Mouse (Mus musculus) inflammation-experienced regulatory T-cells, adult 6 months (primary cell): ENCODE measurements around the gene Shisa9. TPM values are rescaled to one million over a fixed set of nuclear protein-coding genes. Genes with fewer than 3 reads are reported as not detected.

Source experiments
- polyA plus RNA-seq, 3 experiments: library from polyadenylated mRNA; unstranded; fragments of 100-300 nt; shearing (Covaris generic); gene quantifications; one replicate each; pipeline ENCODE4 v1.2.1; 2017

The Shisa9 gene
- polyA plus RNA-seq, 3 experiments from 2014 or later, result 0.19 TPM; not detected in 2

Other genes starting within 250 kb of the Shisa9 start
- 10 to 100 TPM in 2 of 3 experiments, 1 to 10 TPM in 1; 8.9 to 12.3 (median 10.5) TPM for gene Cpped1, start 74.7 kb upstream of the Shisa9 start, polyA plus RNA-seq